Mouse (Mus musculus) B cell, adult 2 months (primary cell): ENCODE measurements around the gene Meis3.

ENCODE experiments used
- DNase-seq, 2 experiments: peaks; one replicate each; pipeline ENCODE4 v3.0.0; 2022

Meis3 gene

GRCm38 (mm10) chr7:16213196-16213595 lies 38.3 kb downstream of the Meis3 start:
- DNase-seq = no peak

GRCm38 (mm10) chr7:16213986-16214385 lies 39.1 kb downstream of the Meis3 start:
- no peak for DNase-seq

GRCm38 (mm10) chr7:16221582-16222272 lies 46.8 kb downstream of the Meis3 start, which contains the start of gene Dhx34:
Gene Dhx34 (minus strand): TSS chr7:16222037.
- peak; percentile 96 to 97 for DNase-seq

- no peak for DNase-seq
These were observed 55.0 kb downstream of the Meis3 start for GRCm38 (mm10) chr7:16229869-16230268.
